Mouse (Mus musculus) embryonic facial prominence, embryonic 13.5 days (tissue): Measurements from ENCODE around the gene Asic1. TPM values are rescaled to one million over a fixed set of nuclear protein-coding genes. Genes with fewer than 3 reads are reported as not detected.

Source experiments
- ATAC-seq: fragments of 200-750 bp; cut with Nextera tagmentation; 2 replicates; pipeline ENCODE4 v1.8.0; 2017; ENCODE audit warnings: low read depth; ENCODE audit not compliant: insufficient number of reproducible peaks, insufficient read depth, low FRiP score, low TSS enrichment
- H3K27ac ChIP-seq: fragments of 300-500 bp; sonication (generic); 2 replicates; pipeline ENCODE4 v1.5.1; 2015; ENCODE audit warnings: moderate library complexity, mild to moderate bottlenecking, inconsistent platforms
- H3K27me3 ChIP-seq: fragments of 300-500 bp; sonication (generic); 2 replicates; pipeline ENCODE4 v1.6.1; 2015; ENCODE audit warnings: mild to moderate bottlenecking, inconsistent platforms
- H3K36me3 ChIP-seq: fragments of 300-500 bp; sonication (generic); 2 replicates; pipeline ENCODE4 v1.6.1; 2015; ENCODE audit warnings: mild to moderate bottlenecking, inconsistent platforms
- H3K4me1 ChIP-seq: fragments of 300-500 bp; sonication (generic); 2 replicates; pipeline ENCODE4 v1.6.1; 2015; ENCODE audit warnings: inconsistent platforms
- H3K4me2 ChIP-seq: fragments of 300-500 bp; sonication (generic); 2 replicates; pipeline ENCODE4 v1.6.1; 2015; ENCODE audit warnings: moderate library complexity, mild to moderate bottlenecking, inconsistent platforms
- H3K4me3 ChIP-seq: fragments of 300-500 bp; sonication (generic); 2 replicates; pipeline ENCODE4 v1.5.1; 2015; ENCODE audit warnings: mild to moderate bottlenecking, inconsistent platforms
- H3K9ac ChIP-seq: fragments of 300-500 bp; sonication (generic); 2 replicates; pipeline ENCODE4 v1.6.1; 2015; ENCODE audit warnings: mild to moderate bottlenecking, inconsistent platforms
- H3K9me3 ChIP-seq: fragments of 300-500 bp; sonication (generic); 2 replicates; pipeline ENCODE4 v1.6.1; 2016; ENCODE audit warnings: inconsistent platforms
- WGBS: fragments of 180-500 bp; shearing (Covaris S2); methylation state at CpG from one replicate; pipeline ENCODE4 v1.1.7; 2015; ENCODE audit warnings: mixed read lengths; 5-methylcytosine and 5-hydroxymethylcytosine counted together
- polyA plus RNA-seq: library from polyadenylated mRNA; unstranded; fragments of >200 nt; fragmentation: Nextera tagmentation; extraction: Ambion mirVana; gene quantifications from 2 replicates; pipeline ENCODE4 v1.2.1, GENCODE M21; 2015

Gene Asic1
- polyA plus RNA-seq, 1 experiment from 2014 or later: 4.2 TPM

- Histone ChIP-seq H3K4me1 (no peaks in the 10 kb centered on the region), H3K4me3 (no peak overlapping the region), H3K4me2 (no peak overlapping the region), H3K27ac (no peak overlapping the region), H3K9me3 (no peaks in the 10 kb centered on the region), H3K36me3 (peaks cover 90% of the 10 kb centered on the region), H3K9ac (no peak overlapping the region), H3K27me3 (no peaks in the 10 kb centered on the region)
- no peak for ATAC-seq
- 89% methylated on average over 11 of the region's 11 CpGs for WGBS
Measured at GRCm38 (mm10) chr15:99736675-99737074, 66.5 kb downstream of the Asic1 start.

GRCm38 (mm10) chr15:99740229-99740628, 70.1 kb downstream of the Asic1 start:
- Histone ChIP-seq H3K9me3 (no peaks in the 10 kb centered on the region), H3K36me3 (peaks cover 82% of the 10 kb centered on the region), H3K27ac (no peak overlapping the region), H3K9ac (no peak overlapping the region), H3K4me2 (no peak overlapping the region), H3K4me1 (no peaks in the 10 kb centered on the region), H3K27me3 (no peaks in the 10 kb centered on the region), H3K4me3 (no peak overlapping the region)
- ATAC-seq: no peak
- WGBS: 94% methylated on average over 4 of the region's 4 CpGs

Other genes with a start within 250 kb of the Asic1 start
- 9.4 and 10.3 TPM in 2 replicates for gene Nckap5l, start 212.6 kb upstream of the Asic1 start, polyA plus RNA-seq
- gene Bcdin3d, start 195.6 kb upstream of the Asic1 start, polyA plus RNA-seq: 16.3 and 17.3 TPM in 2 replicates
- 0.14 and 0.50 TPM in 2 replicates for gene Faim2, start 142.2 kb upstream of the Asic1 start, polyA plus RNA-seq
- gene Aqp2, start 91.3 kb upstream of the Asic1 start, polyA plus RNA-seq: not detected in 2 replicates
- 0.24 and 1.2 TPM in 2 replicates for gene Aqp5, start 79.6 kb upstream of the Asic1 start, polyA plus RNA-seq
- not detected in 2 replicates for gene Aqp6, start 69.0 kb upstream of the Asic1 start, polyA plus RNA-seq
- 131 and 132 TPM in 2 replicates for gene Racgap1, start 18.7 kb upstream of the Asic1 start, polyA plus RNA-seq
- gene Smarcd1, start 31.8 kb downstream of the Asic1 start, polyA plus RNA-seq: 55.0 and 73.1 TPM in 2 replicates
- not detected in 2 replicates for gene Gm17349, start 35.1 kb downstream of the Asic1 start, polyA plus RNA-seq
- gene Gpd1, start 47.1 kb downstream of the Asic1 start, polyA plus RNA-seq: 0.37 and 1.0 TPM in 2 replicates
- 144 and 179 TPM in 2 replicates for gene Cox14, start 55.2 kb downstream of the Asic1 start, polyA plus RNA-seq
- 70.8 and 71.5 TPM in 2 replicates for gene Cers5, start 102.5 kb downstream of the Asic1 start, polyA plus RNA-seq
- gene Lima1, start 205.1 kb downstream of the Asic1 start, polyA plus RNA-seq: 98.4 and 105 TPM in 2 replicates